Mouse (Mus musculus): ENCODE measurements around the gene Cbarp. TPM values are rescaled to one million over a fixed set of nuclear protein-coding genes. Genes with fewer than 3 reads are reported as not detected.

Cbarp gene
- polyA plus RNA-seq (2017; shearing (Covaris generic)): 2.1 TPM

DNA sequence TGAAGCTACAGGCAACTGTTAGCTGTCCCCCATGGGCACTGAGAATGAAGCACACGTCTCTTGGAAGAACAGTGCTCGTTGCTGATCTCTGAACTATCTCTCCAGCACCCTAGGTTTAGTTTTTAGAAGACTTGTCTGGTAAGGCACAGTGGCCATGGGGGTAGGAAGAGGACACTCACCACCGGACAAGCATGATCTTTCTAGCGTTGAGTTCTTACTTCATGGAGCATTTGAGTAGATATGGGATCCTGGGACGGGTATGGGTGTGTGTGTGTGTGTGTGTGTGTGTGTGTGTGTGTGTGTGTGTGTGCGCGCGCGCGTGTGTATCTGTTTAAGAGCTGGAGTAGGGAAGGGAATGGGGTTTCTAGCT lies at the start of gene Cbarp:
Gene Cbarp (minus strand): TSS at position 170 of the 370 bp plus-strand sequence.

DNA sequence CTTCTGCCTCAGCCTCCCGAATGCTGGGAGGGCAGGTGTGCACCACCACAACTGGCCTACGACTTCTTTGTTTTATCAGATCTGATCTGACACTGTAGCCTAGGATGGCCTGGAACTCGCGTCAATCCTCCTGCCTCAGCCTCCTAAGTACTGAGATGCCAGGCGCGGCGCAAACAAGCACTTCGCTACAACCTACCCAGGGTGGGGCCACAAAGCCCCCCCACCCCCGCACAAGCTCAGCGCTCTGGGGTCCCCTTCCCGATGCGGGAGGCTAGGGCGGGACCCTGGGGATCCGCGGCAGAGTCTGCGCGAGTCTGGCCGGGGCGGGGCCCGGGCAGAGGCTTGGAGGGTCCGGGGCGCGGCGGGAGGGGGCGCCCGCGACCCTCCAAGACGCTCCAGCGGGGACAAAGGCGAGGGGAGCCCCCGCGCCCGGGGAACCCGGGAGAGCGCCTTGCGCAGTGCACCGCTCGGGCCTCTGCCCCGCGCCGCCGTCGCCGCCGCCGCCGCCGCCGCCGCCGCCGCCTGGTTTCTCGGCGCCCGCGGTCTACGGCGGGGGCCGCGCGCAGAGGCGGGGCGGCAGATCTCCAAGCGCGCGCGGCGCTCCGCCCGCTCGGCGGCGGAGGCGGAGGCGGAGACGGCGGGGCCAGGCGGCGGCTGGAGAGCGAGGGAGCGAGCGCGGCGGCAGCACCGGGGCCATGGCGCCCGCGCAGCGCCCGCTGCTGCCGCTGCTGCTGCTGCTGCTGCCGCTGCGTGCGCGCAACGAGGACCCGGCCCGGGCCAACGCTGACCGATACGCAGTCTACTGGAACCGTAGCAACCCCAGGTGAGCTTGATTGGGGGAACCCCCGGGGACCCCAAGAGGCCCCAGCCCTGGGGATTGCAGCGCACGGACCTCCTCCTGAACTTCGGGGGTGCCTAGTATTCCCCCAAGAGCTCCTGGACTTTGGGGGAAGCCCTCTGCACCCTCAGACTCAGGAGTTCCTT lies 38.7 kb upstream of the Cbarp start, which contains the start of gene Efna2:
Gene Efna2 (plus strand): TSS at position 415 of the 984 bp plus-strand sequence.

DNA sequence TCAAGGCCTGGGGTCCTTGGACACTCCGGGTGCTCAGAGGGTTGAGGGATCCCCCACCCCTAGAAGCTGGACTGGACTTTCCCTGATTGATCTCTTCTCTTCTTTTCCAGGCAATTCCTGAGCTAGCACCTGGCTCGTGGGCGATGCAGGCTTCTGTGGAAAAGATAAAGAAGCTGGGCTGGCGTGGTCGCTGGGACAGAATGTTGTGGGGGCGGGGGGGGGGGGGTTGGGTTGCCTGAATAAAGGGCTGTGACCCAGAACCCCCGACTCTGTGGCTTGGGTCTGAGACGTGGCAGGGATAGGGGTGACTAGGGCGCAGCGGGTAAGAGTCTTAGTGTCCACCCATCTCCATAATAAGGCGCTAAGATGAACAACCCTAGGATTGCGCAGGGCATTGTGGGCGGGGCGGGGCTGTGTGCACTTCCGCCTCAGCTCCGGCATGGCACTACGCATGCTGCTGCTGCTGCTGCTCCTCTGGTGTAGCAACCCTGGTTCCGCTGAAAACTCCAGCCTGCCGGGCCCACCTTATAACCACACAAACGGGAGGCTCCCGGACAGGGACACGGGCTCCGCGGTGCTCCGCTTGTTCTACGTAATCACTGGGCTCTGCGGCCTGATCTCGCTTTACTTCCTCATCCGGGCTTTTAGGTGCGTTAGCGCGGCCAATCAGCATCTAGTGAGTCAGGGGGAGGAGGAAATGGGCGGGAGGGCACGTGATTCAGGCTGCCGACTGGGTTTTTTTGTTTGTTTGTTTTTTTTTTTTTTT lies 32.1 kb upstream of the Cbarp start, which contains the start of gene 1600002K03Rik:
Gene 1600002K03Rik (plus strand): TSS at position 418 of the 766 bp plus-strand sequence.

DNA sequence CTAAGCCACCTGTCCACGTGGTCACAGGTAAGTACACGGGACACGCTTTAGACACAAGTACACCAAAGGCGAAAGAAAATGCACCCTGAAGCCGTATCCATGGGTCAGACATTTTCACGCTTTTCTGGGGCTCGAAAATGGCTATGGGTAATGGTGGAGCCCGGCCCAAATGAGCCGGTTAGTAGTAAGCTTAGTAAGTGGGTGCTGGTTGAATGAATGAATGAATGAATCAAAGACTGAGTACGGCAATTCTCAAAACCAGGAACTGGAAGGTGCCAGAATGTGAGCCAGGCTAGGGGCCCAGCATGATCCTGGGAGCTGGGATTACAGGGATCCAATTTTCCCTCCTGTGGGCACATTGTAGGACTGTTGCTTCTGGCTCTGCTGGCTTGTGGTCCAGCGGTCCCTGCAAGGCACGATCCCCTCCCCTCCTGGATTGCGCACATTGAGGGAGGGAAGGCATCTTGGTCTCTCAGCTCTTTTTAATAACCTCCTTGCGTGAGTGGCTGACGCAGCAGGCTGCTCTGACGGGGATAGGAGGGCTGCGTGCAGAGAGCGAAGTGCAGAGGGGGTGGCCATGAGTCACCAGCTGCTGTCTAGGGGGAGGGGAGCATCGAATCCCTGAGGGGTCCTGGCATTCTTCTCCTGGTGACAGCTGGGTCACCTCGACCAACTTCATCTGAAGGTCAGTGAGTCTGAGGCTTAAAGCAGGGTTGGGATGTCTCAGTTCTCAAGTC lies 24.9 kb upstream of the Cbarp start, which contains the start of gene Cirbp:
Gene Cirbp (plus strand): TSS at position 594 of the 737 bp plus-strand sequence.

DNA sequence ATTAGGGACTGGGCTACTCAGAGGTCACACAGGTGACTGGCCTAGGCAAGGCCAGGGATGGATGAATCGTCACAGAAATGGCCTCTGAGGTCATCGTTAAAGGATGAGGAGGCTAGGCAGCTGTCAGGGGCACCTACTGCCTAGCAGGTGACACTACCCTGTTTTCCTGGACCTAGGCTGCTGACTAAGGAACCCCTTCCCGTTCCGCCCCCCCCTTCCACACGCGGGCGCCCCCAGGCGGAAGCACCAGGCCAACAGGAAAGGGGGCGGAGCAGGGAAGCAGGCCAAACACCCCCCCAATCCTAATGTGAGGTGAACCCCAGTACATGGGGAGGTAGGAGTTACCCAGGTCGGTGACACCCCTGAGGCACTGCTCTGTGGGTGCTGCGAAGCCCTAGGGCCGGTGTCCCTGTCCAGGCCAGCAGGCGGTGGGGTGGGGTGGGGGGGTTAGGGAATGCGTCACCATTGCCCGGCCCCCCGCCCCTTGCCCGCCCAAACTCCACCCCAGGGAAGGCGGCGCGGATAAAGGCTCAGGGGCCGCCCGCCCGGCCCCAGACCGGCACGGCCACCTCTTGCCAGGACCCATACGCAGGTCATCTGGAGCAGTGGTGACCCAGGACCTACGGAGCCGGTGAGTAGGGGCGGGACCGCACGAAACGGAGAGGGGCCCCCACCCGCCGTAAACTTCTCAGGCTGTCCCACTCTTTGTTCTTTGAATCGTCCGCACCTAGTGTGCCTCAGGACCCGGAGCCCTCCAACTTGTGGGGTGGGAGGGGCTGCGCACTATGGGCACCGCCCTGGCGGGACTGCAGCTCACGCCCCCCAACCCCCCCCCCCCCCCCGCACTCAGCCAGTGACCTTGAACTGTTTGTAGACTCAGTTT lies 7.3 kb upstream of the Cbarp start, which contains the start of gene Midn:
Gene Midn (plus strand): TSS at position 554 of the 883 bp plus-strand sequence.

DNA sequence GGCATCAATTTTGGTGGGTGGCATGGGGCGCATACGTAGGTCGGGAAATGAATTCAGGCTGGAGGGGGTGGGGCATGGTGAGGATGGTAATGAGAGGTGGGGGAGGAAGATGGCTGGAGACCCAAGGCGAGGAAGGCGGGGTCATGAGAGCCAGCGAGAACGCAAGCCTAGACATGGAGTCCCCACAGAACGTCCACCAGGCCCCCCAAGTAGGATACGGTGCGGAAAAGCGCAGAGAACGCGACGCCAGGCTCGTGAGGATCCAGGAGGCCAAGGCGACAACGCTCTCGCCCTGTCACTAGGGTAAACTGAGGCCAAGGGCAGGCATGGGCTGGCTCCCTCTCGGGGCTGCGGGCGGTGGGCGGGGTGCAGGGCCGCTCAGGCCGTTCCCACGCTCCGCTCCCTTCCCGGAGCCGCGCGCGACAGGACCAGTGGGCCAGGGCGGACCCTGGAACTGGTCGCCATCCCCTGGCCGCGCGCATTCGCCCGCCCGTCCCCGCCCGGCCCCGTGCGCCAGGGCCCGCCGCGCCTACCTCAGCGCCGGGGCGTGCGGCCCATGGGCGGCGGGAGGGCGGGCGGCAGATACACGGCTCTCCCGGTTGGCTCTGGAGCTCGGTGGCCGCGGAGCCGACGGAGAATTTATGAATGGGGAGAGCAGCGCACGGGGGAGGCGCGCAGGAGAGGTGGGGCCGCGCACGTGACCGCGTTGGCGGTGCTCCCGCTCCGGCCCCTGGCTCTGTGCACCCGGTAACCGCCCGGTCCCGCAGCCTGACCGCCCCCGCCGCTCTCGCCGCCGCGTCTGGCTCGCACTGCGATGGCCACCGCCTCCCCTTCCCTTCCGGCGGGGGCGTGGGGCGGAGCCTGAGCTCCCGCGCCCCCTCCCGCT lies 1.8 kb downstream of the Cbarp start, which contains the start of gene Atp5d:
Gene Atp5d (plus strand): TSS at position 80 of the 886 bp plus-strand sequence.

DNA sequence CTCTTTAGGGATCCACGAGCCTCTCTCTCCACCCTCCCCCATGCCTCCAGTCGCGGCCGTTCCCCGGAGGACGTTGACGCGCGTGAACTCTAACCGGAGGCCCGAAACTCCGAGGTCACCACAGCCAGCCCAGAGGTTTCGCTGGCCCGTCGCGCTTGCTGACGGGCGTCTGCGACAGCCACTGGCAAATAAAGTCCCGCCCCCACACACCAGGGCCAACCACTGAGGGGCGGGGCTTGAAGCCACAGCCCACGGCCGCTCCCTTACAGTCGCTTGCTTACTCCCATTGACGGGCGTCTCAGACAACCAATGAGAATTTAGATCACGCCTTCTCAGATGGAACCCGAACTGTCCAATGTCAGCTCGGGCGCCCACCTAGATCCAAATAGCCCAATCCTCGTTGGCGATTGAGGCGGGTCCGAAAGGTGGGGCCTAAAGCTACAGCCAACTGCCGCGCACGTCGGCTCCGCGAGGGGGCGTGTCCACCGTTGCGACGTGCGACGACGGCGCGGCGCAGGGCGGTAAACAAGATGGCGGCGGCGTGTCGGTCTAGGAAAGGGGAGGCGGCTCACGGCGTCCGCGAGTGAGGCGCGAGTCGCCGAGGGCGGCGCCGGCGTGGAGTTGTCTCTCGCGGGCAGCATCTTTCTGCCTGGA lies 25.2 kb downstream of the Cbarp start, which contains the start of gene Stk11:
Gene Stk11 (plus strand): TSS at position 514 of the 654 bp plus-strand sequence.

DNA sequence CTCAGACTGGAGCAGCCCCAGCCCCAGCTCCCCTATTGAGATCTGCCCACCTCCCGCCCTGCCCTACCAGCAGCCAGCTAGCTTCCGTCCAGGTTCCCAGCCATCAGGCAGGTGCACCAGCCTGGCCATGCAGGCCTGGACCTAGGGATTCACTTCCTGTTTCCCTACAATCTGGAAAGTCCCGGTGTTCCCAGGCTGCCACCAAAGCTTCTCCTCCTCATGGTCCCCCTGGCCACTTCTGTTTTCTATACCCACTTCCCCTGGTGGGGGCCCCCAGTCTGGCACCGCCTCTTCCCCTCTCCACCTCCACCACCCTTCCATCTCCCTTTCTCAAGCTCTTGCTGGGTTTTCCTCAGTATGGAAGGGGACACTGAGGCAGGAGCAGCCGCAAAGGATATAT lies 35.2 kb downstream of the Cbarp start, which contains the start of gene Sbno2:
Gene Sbno2 (minus strand): TSS at position 112 of the 400 bp plus-strand sequence.

Other genes starting within 250 kb of the Cbarp start
- not detected for gene Cfd, start 250.0 kb downstream of the Cbarp start, polyA plus RNA-seq (2017; shearing (Covaris generic))
- 20.7 TPM for gene Med16, start 231.9 kb downstream of the Cbarp start, polyA plus RNA-seq (2017; shearing (Covaris generic))
- 15.2 TPM for gene Gm26602, start 230.0 kb downstream of the Cbarp start, polyA plus RNA-seq (2017; shearing (Covaris generic))
- 0.28 TPM for gene Kiss1r, start 223.9 kb downstream of the Cbarp start, polyA plus RNA-seq (2017; shearing (Covaris generic))
- 208 TPM for gene R3hdm4, start 219.6 kb downstream of the Cbarp start, polyA plus RNA-seq (2017; shearing (Covaris generic))
- gene Arid3a, start 213.8 kb downstream of the Cbarp start, polyA plus RNA-seq (2017; shearing (Covaris generic)): 12.7 TPM
- gene Wdr18, start 180.7 kb downstream of the Cbarp start, polyA plus RNA-seq (2017; shearing (Covaris generic)): 78.4 TPM
- gene Grin3b, start 170.1 kb downstream of the Cbarp start, polyA plus RNA-seq (2017; shearing (Covaris generic)): not detected
- 6.6 TPM for gene Tmem259, start 156.5 kb downstream of the Cbarp start, polyA plus RNA-seq (2017; shearing (Covaris generic))
- gene Cnn2, start 152.3 kb downstream of the Cbarp start, polyA plus RNA-seq (2017; shearing (Covaris generic)): 1,121 TPM
- 76.2 TPM for gene Abca7, start 144.3 kb downstream of the Cbarp start, polyA plus RNA-seq (2017; shearing (Covaris generic))
- gene Arhgap45, start 124.2 kb downstream of the Cbarp start, polyA plus RNA-seq (2017; shearing (Covaris generic)): 886 TPM
- gene Polr2e, start 101.0 kb downstream of the Cbarp start, polyA plus RNA-seq (2017; shearing (Covaris generic)): 193 TPM
- gene Gpx4, start 93.7 kb downstream of the Cbarp start, polyA plus RNA-seq (2017; shearing (Covaris generic)): 519 TPM
- 66.2 TPM for gene Sbno2, start 35.3 kb downstream of the Cbarp start, polyA plus RNA-seq (2017; shearing (Covaris generic))
- gene Stk11, start 25.0 kb downstream of the Cbarp start, polyA plus RNA-seq (2017; shearing (Covaris generic)): 13.7 TPM
- gene Atp5d, start 2.2 kb downstream of the Cbarp start, polyA plus RNA-seq (2017; shearing (Covaris generic)): 476 TPM
- 3.1 TPM for gene Midn, start 7.4 kb upstream of the Cbarp start, polyA plus RNA-seq (2017; shearing (Covaris generic))
- 100 TPM for gene Cirbp, start 25.1 kb upstream of the Cbarp start, polyA plus RNA-seq (2017; shearing (Covaris generic))
- gene 1600002K03Rik, start 32.1 kb upstream of the Cbarp start, polyA plus RNA-seq (2017; shearing (Covaris generic)): 31.4 TPM
- gene Efna2, start 38.6 kb upstream of the Cbarp start, polyA plus RNA-seq (2017; shearing (Covaris generic)): 0.46 TPM
- gene Mum1, start 85.6 kb upstream of the Cbarp start, polyA plus RNA-seq (2017; shearing (Covaris generic)): 112 TPM
- 282 TPM for gene Ndufs7, start 108.3 kb upstream of the Cbarp start, polyA plus RNA-seq (2017; shearing (Covaris generic))
- gene Gamt, start 120.2 kb upstream of the Cbarp start, polyA plus RNA-seq (2017; shearing (Covaris generic)): 1.6 TPM
- gene Dazap1, start 120.7 kb upstream of the Cbarp start, polyA plus RNA-seq (2017; shearing (Covaris generic)): 50.4 TPM
- gene Rps15, start 151.6 kb upstream of the Cbarp start, polyA plus RNA-seq (2017; shearing (Covaris generic)): 984 TPM
- gene Apc2, start 155.1 kb upstream of the Cbarp start, polyA plus RNA-seq (2017; shearing (Covaris generic)): 0.18 TPM
- 82.1 TPM for gene 2310011J03Rik, start 179.7 kb upstream of the Cbarp start, polyA plus RNA-seq (2017; shearing (Covaris generic))
- gene Pcsk4, start 188.7 kb upstream of the Cbarp start, polyA plus RNA-seq (2017; shearing (Covaris generic)): 15.5 TPM
- 0.31 TPM for gene Reep6, start 189.1 kb upstream of the Cbarp start, polyA plus RNA-seq (2017; shearing (Covaris generic))
- gene Adamtsl5, start 207.6 kb upstream of the Cbarp start, polyA plus RNA-seq (2017; shearing (Covaris generic)): not detected
- gene Plk5, start 215.6 kb upstream of the Cbarp start, polyA plus RNA-seq (2017; shearing (Covaris generic)): not detected
- 0.16 TPM for gene Mex3d, start 246.8 kb upstream of the Cbarp start, polyA plus RNA-seq (2017; shearing (Covaris generic))